Mouse (Mus musculus) erythroblast, embryonic 14.5 days (primary cell): ENCODE data around the gene Txndc8.

Experiments used
- GATA1 ChIP-seq: IDR thresholded peaks from 2 replicates; pipeline ENCODE4 v1.6.1; 2012; ENCODE audit warnings: low read length, inconsistent platforms, mixed read lengths
- TAL1 ChIP-seq: IDR thresholded peaks from 3 replicates; pipeline ENCODE4 v1.6.1; 2012; ENCODE audit warnings: low read length, inconsistent platforms, mixed read lengths

GRCm38 (mm10) chr4:58044833-58045232 lies 35.9 kb upstream of the Txndc8 start:
- TF ChIP-seq GATA1 (no peak), TAL1 (no peak)
